Mouse (Mus musculus) limb, embryonic 14.5 days (tissue): ENCODE results near the gene Nccrp1. TPM values are rescaled to one million over a fixed set of nuclear protein-coding genes. Genes with fewer than 3 reads are reported as not detected.

Experiments
- ATAC-seq: fragments of 200-750 bp; cut with Nextera tagmentation; 2 replicates; pipeline ENCODE4 v1.8.0; 2017; ENCODE audit warnings: low read depth, moderate number of reproducible peaks, moderate TSS enrichment; ENCODE audit not compliant: low FRiP score
- DNase-seq: peaks from one replicate; pipeline ENCODE4 v3.0.0-alpha.2; 2015; ENCODE audit warnings: low spot score
- H3K27ac ChIP-seq: fragments of 300-500 bp; sonication (generic); replicated peaks from 2 replicates; pipeline ENCODE4 v1.5.1; 2014; ENCODE audit warnings: low read depth, mild to moderate bottlenecking, low read length, moderate library complexity, mixed read lengths
- H3K27me3 ChIP-seq: fragments of 300-500 bp; sonication (generic); 2 replicates; pipeline ENCODE4 v1.6.1; 2014; ENCODE audit warnings: low read length, mixed read lengths; ENCODE audit not compliant: control insufficient read depth, insufficient read depth
- H3K36me3 ChIP-seq: fragments of 300-500 bp; sonication (generic); 2 replicates; pipeline ENCODE4 v1.6.1; 2014; ENCODE audit warnings: mild to moderate bottlenecking, low read length, moderate library complexity, mixed read lengths; ENCODE audit not compliant: control insufficient read depth, insufficient read depth
- H3K4me1 ChIP-seq: fragments of 300-500 bp; sonication (generic); 2 replicates; pipeline ENCODE4 v1.6.1; 2014; ENCODE audit warnings: antibody characterized with exemption, low read length, mixed read lengths; ENCODE audit not compliant: control insufficient read depth, insufficient read depth
- H3K4me2 ChIP-seq: fragments of 300-500 bp; sonication (generic); replicated peaks from 2 replicates; pipeline ENCODE4 v1.6.1; 2014; ENCODE audit warnings: low read depth, mild to moderate bottlenecking, low read length, moderate library complexity; ENCODE audit not compliant: severe bottlenecking
- H3K4me3 ChIP-seq: fragments of 300-500 bp; sonication (generic); replicated peaks from 2 replicates; pipeline ENCODE4 v1.5.1; 2014; ENCODE audit warnings: low read length
- H3K9ac ChIP-seq: fragments of 300-500 bp; sonication (generic); 2 replicates; pipeline ENCODE4 v1.6.1; 2014; ENCODE audit warnings: mild to moderate bottlenecking, low read depth, low read length, moderate library complexity; ENCODE audit not compliant: severe bottlenecking
- H3K9me3 ChIP-seq: fragments of 300-500 bp; sonication (generic); 2 replicates; pipeline ENCODE4 v1.6.1; 2016; ENCODE audit warnings: low read length; ENCODE audit not compliant: control insufficient read depth
- POLR2A ChIP-seq: fragments of 200-500 bp; IDR thresholded peaks from 2 replicates; pipeline ENCODE4 v1.8.0; 2012; ENCODE audit warnings: inconsistent platforms, mild to moderate bottlenecking, moderate library complexity, borderline replicate concordance; ENCODE audit not compliant: insufficient read depth, insufficient read length; ENCODE audit errors: extremely low read depth
- WGBS: fragments of 180-500 bp; shearing (Covaris S2); extraction: QIAGEN DNeasy Blood & Tissue Kit; methylation state at CpG from one replicate; pipeline ENCODE4 v1.1.7; 2014; 5-methylcytosine and 5-hydroxymethylcytosine counted together
- polyA plus RNA-seq, 2 experiments: library from polyadenylated mRNA; depleted of rRNA in 1 of 2; stranded (reverse) in 1 of 2; unstranded in 1 of 2; fragments of >200 nt; fragmentation: Nextera tagmentation in 1 of 2; extraction: Ambion mirVana in 1 of 2; gene quantifications; 2 replicates each; pipeline versions ENCODE4 v1.2.1 to v1.2.3; 2012 to 2014

Gene Nccrp1
- polyA plus RNA-seq, 2 experiments, result not detected

DNA sequence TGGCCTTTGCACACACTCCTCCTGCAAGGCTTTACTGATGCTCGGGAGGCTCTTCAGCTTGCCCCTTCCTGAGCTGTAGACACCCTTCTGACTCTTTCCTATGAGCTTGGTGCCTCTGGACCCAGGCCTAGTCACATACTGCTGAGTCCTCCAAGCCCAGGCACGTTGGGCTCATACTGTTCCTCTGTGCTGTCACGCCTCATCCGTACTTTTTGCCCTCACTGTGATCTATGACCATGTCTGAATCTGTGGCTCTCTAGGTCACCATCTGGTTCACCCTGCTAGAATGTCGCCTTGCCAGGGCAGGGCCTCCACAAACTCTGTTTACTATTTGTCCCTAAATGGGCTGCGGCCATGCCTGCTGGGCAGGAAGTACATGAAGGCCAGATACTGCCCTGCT lies 6.0 kb upstream of the Nccrp1 start:
- H3K9ac ChIP-seq, result no peak overlapping the region
- no peak for TF ChIP-seq POLR2A
- no peak overlapping the region for H3K4me2 ChIP-seq
- H3K4me3 ChIP-seq, result no peak overlapping the region
- 0 out of 2 replicates have a peak, but pooled peaks cover 2% of the 10 kb centered on the region for H3K27me3 ChIP-seq
- no peaks in the 10 kb centered on the region for H3K9me3 ChIP-seq
- 0 out of 2 replicates have a peak, but pooled peaks cover 4% of the 10 kb centered on the region for H3K36me3 ChIP-seq
- WGBS, result 93% methylated on average over 6 of the region's 6 CpGs
- no peak overlapping the region for H3K27ac ChIP-seq
- no peak for DNase-seq
- ATAC-seq, result no peak
- no peaks in the 10 kb centered on the region for H3K4me1 ChIP-seq

DNA sequence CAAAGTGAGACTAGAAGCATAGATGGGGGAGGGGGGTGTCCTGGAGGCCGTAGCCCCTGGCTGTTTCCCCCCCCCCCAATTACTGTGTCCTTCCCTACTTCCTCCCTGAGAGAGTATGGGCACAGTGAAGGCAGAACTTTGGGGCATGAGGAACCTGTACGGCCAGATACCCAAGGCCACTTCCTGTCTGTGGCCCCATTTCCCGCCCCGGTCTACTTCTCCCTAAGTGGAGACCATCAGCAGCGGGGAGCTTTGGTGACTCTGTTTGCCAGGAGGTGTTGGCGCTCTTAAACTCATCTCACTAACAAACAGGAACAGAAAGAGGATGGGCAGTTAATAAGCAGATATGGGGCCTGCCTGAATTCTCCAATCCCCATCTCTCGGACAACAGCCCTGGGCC lies 574 bp upstream of the Nccrp1 start:
- DNase-seq, result no peak
- no peak for ATAC-seq
- H3K4me3 ChIP-seq, result no peak overlapping the region
- H3K36me3 ChIP-seq, result no peaks in the 10 kb centered on the region
- no peak for TF ChIP-seq POLR2A
- peaks cover 5% of the 10 kb centered on the region for H3K4me1 ChIP-seq
- H3K27ac ChIP-seq, result no peak overlapping the region
- H3K9ac ChIP-seq, result no peak overlapping the region
- WGBS, result 68% methylated on average over 7 of the region's 7 CpGs
- peaks cover 47% of the 10 kb centered on the region for H3K27me3 ChIP-seq
- no peaks in the 10 kb centered on the region for H3K9me3 ChIP-seq
- no peak overlapping the region for H3K4me2 ChIP-seq

DNA sequence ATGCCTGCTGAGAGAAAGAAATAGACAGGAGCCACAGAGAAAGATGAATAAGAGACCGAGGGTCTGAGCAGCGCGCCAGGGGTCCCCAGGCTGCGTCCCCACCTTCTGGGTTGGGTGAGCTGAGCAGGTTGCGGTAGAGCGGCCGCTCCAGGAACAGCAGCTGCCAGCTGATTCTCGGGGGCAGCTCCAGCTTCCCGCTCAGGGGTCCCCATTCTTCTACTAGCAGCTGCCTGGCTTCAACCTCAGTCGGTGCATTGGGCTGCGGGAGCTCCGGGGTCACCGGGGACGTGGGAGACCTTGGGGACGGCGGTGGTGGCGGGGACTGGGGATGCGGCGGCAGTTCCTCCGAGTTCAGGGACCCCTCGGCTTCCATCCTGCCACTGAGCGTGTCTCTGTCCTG lies 405 bp downstream of the Nccrp1 start:
- ATAC-seq (no peak), DNase-seq (no peak)
- Histone ChIP-seq H3K36me3 (no peaks in the 10 kb centered on the region), H3K4me1 (peaks cover 5% of the 10 kb centered on the region), H3K9ac (no peak overlapping the region; the same call in 1 of the 2 replicates), H3K4me3 (peak overlapping the region; percentile 22), H3K27me3 (peaks cover 47% of the 10 kb centered on the region), H3K4me2 (peak overlapping the region; percentile 35), H3K27ac (no peak overlapping the region), H3K9me3 (no peaks in the 10 kb centered on the region)
- TF ChIP-seq POLR2A, result no peak
- 1% methylated on average over 21 of the region's 22 CpGs for WGBS

DNA sequence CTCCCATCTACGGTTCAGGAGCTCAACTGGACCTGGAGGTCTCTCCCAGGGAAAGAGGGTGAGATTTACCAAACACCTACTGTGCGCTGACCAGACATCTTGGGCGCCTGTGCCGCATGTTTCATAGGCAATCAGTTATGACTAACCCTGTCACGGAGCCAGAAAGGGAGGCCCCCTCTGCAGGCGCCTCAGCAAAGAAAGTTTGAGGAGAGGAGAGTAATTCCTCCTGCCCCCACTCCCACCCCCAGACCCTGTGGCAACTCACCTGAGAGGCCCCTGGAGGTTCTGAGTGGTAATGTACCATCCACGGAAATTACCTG lies 1.2 kb downstream of the Nccrp1 start:
- H3K9me3 ChIP-seq, result no peaks in the 10 kb centered on the region
- no peak overlapping the region for H3K9ac ChIP-seq
- no peak overlapping the region for H3K4me3 ChIP-seq
- ATAC-seq (no peak), DNase-seq (no peak)
- 49% methylated on average over 6 of the region's 7 CpGs for WGBS
- peaks cover 5% of the 10 kb centered on the region for H3K4me1 ChIP-seq
- no peak overlapping the region for H3K27ac ChIP-seq
- H3K27me3 ChIP-seq, result peaks cover 47% of the 10 kb centered on the region
- no peaks in the 10 kb centered on the region for H3K36me3 ChIP-seq
- no peak for TF ChIP-seq POLR2A
- no peak overlapping the region for H3K4me2 ChIP-seq

DNA sequence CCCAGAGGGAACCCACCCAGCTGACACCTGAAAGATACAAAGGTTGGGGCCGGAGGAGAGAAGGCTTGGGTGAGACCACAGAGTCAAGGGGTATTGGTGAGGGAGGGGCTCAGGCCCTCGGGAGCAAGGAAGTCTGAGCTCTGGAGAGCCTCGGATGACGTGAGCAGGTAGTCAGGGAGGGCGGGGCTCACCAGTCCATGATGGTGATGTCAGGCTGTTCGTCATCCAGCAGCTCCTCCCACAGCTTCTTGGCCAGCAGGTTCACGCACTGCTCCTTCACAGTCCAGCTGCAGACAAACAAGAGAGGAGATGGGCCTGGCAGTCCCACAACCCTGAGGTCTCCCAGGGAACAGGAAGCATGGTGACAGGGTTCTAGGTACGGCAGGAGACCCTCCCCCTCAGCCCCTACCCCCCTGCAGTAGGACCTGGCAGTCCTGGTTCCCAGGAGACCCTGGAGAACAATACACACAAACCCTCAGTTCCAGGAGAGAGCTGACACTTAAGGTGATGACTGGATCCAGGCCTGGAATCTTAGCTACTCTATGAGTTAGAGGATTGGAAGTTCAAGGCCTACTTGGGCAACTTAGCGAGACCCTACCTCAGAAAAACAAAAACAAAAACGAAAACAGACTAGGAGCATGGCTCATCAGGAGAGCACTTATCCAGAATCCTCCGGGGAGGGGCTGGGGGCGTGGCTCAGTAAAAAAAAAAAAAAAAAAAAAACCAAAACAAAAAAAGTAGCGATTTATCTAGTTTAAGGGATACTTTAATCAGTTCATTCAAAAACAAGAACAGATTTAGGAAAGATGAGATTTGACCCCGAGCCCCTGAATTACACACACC lies 1.8 kb downstream of the Nccrp1 start:
- 27% methylated on average over 14 of the region's 14 CpGs for WGBS
- H3K4me2 ChIP-seq, result no peak overlapping the region
- no peak overlapping the region for H3K27ac ChIP-seq
- peaks cover 5% of the 10 kb centered on the region for H3K4me1 ChIP-seq
- H3K27me3 ChIP-seq, result peaks cover 47% of the 10 kb centered on the region
- no peak for TF ChIP-seq POLR2A
- ATAC-seq (no peak), DNase-seq (no peak)
- no peak overlapping the region for H3K9ac ChIP-seq
- no peaks in the 10 kb centered on the region for H3K36me3 ChIP-seq
- no peak overlapping the region for H3K4me3 ChIP-seq
- no peaks in the 10 kb centered on the region for H3K9me3 ChIP-seq
